ENCODE assay signal across 9 mouse cellular contexts in the genomic region with DNA sequence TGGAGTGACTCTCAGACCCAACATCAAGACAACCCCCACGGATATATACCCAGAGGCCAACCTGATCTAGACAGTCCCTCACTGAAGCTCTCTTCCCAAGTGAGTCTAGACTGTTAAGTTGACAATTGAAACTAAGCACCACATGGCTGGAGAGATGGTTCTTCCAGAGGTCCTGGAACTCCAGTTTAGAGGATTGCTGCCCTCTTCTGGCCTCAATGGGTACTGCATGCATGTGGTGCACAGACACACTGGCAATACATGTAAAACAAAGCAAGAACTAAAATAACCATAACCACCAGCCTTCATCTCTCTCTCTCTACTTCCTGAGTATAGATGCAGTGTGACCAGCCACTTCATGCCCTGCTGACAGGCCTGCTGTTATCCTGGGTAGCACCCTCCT. TPM values are rescaled to one million over a fixed set of nuclear protein-coding genes. Genes with fewer than 3 reads are reported as not detected.
A peak's percentile ranks its signal among the peaks of the same experiment; 100 is the strongest.
DNase-seq lines count a peak whose midpoint lies in the region; ATAC-seq and TF ChIP-seq lines count a peak whose summit lies in the region.
"Had no signal": no experiment of that assay in that cellular context is flagged by ENCODE, and none has a peak within 500 bp of the region (broad histone marks: within the 10 kb centered on the region; RNA-seq: fewer than 3 reads in every experiment).

No protein-coding gene starts in this region.

- dilution Hi-C loops in CH12.LX (cut with MboI; ENCODE audit: extremely low pct_ligation_motif_present, extremely low pct_unique_long_range_greater_than_20kb, low sequenced_read_pairs), result no loop called here

- no peak overlapping the region for H3K27ac ChIP-seq in kidney, postnatal 0 days
- no peak overlapping the region for H3K27ac ChIP-seq in CH12.LX (ENCODE audit: insufficient read depth, low read depth)
- H3K27ac ChIP-seq in liver, postnatal 0 days (ENCODE audit: low read depth), result no peak overlapping the region

- peak; percentile 32 for TF ChIP-seq RAD21 in CH12.LX (IDR thresholded peaks at IDR 0.05; ENCODE audit: low read depth, low read length)

- no peaks in the 10 kb centered on the region for H3K27me3 ChIP-seq in kidney, postnatal 0 days (ENCODE audit: insufficient read depth, low read length)
- no peaks in the 10 kb centered on the region for H3K27me3 ChIP-seq in CH12.LX (replicated peaks)
- H3K27me3 ChIP-seq in liver, postnatal 0 days (ENCODE audit: insufficient read depth, low read length), result no peaks in the 10 kb centered on the region

- TF ChIP-seq CTCF in kidney, postnatal 0 days (IDR thresholded peaks at IDR 0.05; ENCODE audit: low read depth), result peak; percentile 65
- peak; percentile 38 to 54 for TF ChIP-seq CTCF in CH12.LX (conservative IDR thresholded peaks at IDR 0.05 in 1 of 2, IDR thresholded peaks at IDR 0.05 in 1 of 2; ENCODE audit: low read depth in 2 of 2, low read length in 2 of 2)
- peak; percentile 75 for TF ChIP-seq CTCF in liver, postnatal 0 days (IDR thresholded peaks at IDR 0.05; ENCODE audit: low read depth)

- peak; percentile 15 for DNase-seq in kidney, postnatal 0 days (ENCODE audit: low spot score)
- no peak for DNase-seq in kidney, adult 8-10 months
- DNase-seq in CH12.LX (ENCODE audit: extremely low read depth) (peak; percentile 40), R1 (ENCODE audit: low read depth, low spot score) (peak; percentile 78)
- peak; percentile 53 for DNase-seq in liver, postnatal 0 days
- no peak for DNase-seq in urinary bladder, postnatal 4 days (ENCODE audit: low spot score in 2 of 2)
- DNase-seq in heart, postnatal 4 days, result no peak
- DNase-seq in layer of hippocampus, adult 9-10 months (ENCODE audit: low spot score), result no peak
- DNase-seq: cerebellum, adult 18-20 months had no signal

- TF ChIP-seq POLR2A in CH12.LX (IDR thresholded peaks at IDR 0.05; ENCODE audit: low read depth, low read length), result no peak

- H3K4me3 ChIP-seq in kidney, postnatal 0 days (replicated peaks; ENCODE audit: low read depth, low read length), result no peak overlapping the region
- no peak overlapping the region for H3K4me3 ChIP-seq in CH12.LX (replicated peaks in 1 of 3; ENCODE audit: low read depth in 2 of 3, low read length in 2 of 3, poor library complexity in 1 of 3)
- no peak overlapping the region for H3K4me3 ChIP-seq in liver, postnatal 0 days (ENCODE audit: low read depth, low read length)

- 86% methylated on average over 1 of the region's 1 CpGs for WGBS in kidney, postnatal 0 days
- 80% methylated on average over 1 of the region's 1 CpGs for WGBS in liver, postnatal 0 days (ENCODE audit: insufficient replicate concordance)

- ATAC-seq in kidney, postnatal 0 days (replicated peaks; ENCODE audit: low FRiP score, low read depth), result no peak
- ATAC-seq in liver, postnatal 0 days, result no peak

- no peaks in the 10 kb centered on the region for H3K4me1 ChIP-seq in kidney, postnatal 0 days (replicated peaks; ENCODE audit: insufficient read depth, low read length)
- peaks cover 2 to 11% of the 10 kb centered on the region in 2 experiments; a peak in 3 of 4 replicates for H3K4me1 ChIP-seq in CH12.LX (ENCODE audit: control insufficient read depth in 1 of 2, insufficient read depth in 2 of 2)
- H3K4me1 ChIP-seq in liver, postnatal 0 days (ENCODE audit: insufficient read depth), result no peaks in the 10 kb centered on the region

- H3K9ac ChIP-seq in kidney, postnatal 0 days (ENCODE audit: low read depth, low read length), result no peak overlapping the region
- no peak overlapping the region for H3K9ac ChIP-seq in CH12.LX (ENCODE audit: insufficient read depth, low read depth)
- H3K9ac ChIP-seq in liver, postnatal 0 days (replicated peaks), result no peak overlapping the region

- no peak for TF ChIP-seq EP300 in CH12.LX (IDR thresholded peaks at IDR 0.05; ENCODE audit: low read length)
- TF ChIP-seq EP300 in liver, postnatal 0 days (IDR thresholded peaks at IDR 0.05; ENCODE audit: low read depth), result no peak

- no peak overlapping the region for H3K4me2 ChIP-seq in kidney, postnatal 0 days (ENCODE audit: low read length)
- no peak overlapping the region for H3K4me2 ChIP-seq in CH12.LX (ENCODE audit: insufficient read depth, low read depth, poor library complexity, severe bottlenecking)
- H3K4me2 ChIP-seq in liver, postnatal 0 days (ENCODE audit: low read depth, low read length), result no peak overlapping the region

- no peaks in the 10 kb centered on the region for H3K79me2 ChIP-seq in CH12.LX (replicated peaks; ENCODE audit: control insufficient read depth, extremely low read depth, insufficient read depth, poor library complexity, severe bottlenecking)

- H3K9me3 ChIP-seq in kidney, postnatal 0 days (replicated peaks; ENCODE audit: low read length), result no peaks in the 10 kb centered on the region
- peaks cover 5% of the 10 kb centered on the region for H3K9me3 ChIP-seq in CH12.LX (replicated peaks; ENCODE audit: low read length)
- H3K9me3 ChIP-seq in liver, postnatal 0 days (ENCODE audit: low read length), result no peaks in the 10 kb centered on the region

- H3K36me3 ChIP-seq in kidney, postnatal 0 days (ENCODE audit: insufficient read depth, low read length), result no peaks in the 10 kb centered on the region
- no peaks in the 10 kb centered on the region for H3K36me3 ChIP-seq in CH12.LX (replicated peaks in 1 of 2; ENCODE audit: control insufficient read depth in 1 of 2, insufficient read depth in 1 of 2, low read length in 1 of 2)
- no peaks in the 10 kb centered on the region for H3K36me3 ChIP-seq in liver, postnatal 0 days (replicated peaks; ENCODE audit: insufficient read depth, low read length)

- in situ Hi-C loops in CH12.LX (cut with MboI; ENCODE audit: low pct_ligation_motif_present, low pct_unique_long_range_greater_than_20kb, low sequenced_read_pairs), result no loop called here

TF ChIP-seq in CH12.LX, 34 proteins besides CTCF, POLR2A, EP300 and RAD21:
- TF ChIP-seq SMC3 (IDR thresholded peaks at IDR 0.05; ENCODE audit: low read depth, low read length) (peak; percentile 18), POLR2AphosphoS2 (IDR thresholded peaks at IDR 0.05; ENCODE audit: low read depth, low read length) (no peak), KAT2A (IDR thresholded peaks at IDR 0.05; ENCODE audit: insufficient replicate concordance, low read length) (no peak)

RNA-seq across cellular contexts. Expression of gene Dmrtb1, which starts 20.2 kb away (rescaled TPM):
- polyA plus RNA-seq in kidney, postnatal 0 days (2015; fragmentation: Nextera tagmentation; extraction: Ambion mirVana), result not detected in 2 replicates
- total RNA-seq in CH12.LX (2012; rRNA removed), result not detected in 2 replicates
- total RNA-seq in CH12.LX (2014; rRNA removed), result not detected in 2 replicates
- not detected in 2 replicates for polyA plus RNA-seq in CH12.LX (2012; ENCODE audit: insufficient read length, low read depth)
- polyA plus RNA-seq in liver, postnatal 0 days (2015; fragmentation: Nextera tagmentation; extraction: Ambion mirVana), result not detected in 2 replicates
- total RNA-seq in heart, postnatal 4 days (2021), result not detected

Comparison
In these comparisons a context has a peak if more than half of its experiments do, and no peak if none do; other contexts are left out.
1. DNase-seq: peak in kidney, postnatal 0 days (single experiment), CH12.LX (single experiment), R1 (single experiment) and liver, postnatal 0 days (single experiment); none in kidney, adult 8-10 months (0 of 2), urinary bladder, postnatal 4 days (0 of 2), heart, postnatal 4 days (single experiment) and layer of hippocampus, adult 9-10 months (single experiment).
2. Peak in every context shown above with its lines, with median percentiles within 50 percentile points of each other: CTCF ChIP-seq.